Mouse (Mus musculus) kidney, postnatal 14 days (tissue): Measurements from ENCODE around the gene Twnk.
A peak's percentile ranks its signal among the peaks of the same experiment; 100 is the strongest.

Experiments
- DNase-seq: peaks from one replicate; pipeline ENCODE4 v3.0.0; 2022; ENCODE audit warnings: mixed read lengths

Gene Twnk

GRCm38 (mm10) chr19:45054892-45055690, 49.6 kb downstream of the Twnk start:
- DNase-seq: no peak

DNA sequence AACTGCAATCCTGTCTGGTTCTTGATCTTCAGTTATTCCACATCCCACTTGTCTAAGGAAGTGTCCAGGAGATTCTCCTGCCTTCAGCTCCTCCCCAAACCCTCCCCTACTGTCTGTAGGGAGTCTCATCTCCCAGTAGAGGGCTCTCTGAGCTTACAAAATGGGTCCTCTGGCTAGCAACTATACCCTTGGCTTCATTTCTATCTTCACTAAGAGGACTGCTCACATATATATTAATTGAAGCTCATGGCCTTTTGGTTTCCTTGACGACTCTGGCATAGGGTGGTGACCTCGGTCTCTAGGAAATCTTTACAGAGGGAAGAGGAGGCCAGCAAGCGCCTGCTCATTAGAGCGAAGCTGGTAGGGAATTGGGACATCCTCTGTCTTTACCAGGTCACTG, 50.9 kb downstream of the Twnk start:
- DNase-seq: peak; percentile 62

DNA sequence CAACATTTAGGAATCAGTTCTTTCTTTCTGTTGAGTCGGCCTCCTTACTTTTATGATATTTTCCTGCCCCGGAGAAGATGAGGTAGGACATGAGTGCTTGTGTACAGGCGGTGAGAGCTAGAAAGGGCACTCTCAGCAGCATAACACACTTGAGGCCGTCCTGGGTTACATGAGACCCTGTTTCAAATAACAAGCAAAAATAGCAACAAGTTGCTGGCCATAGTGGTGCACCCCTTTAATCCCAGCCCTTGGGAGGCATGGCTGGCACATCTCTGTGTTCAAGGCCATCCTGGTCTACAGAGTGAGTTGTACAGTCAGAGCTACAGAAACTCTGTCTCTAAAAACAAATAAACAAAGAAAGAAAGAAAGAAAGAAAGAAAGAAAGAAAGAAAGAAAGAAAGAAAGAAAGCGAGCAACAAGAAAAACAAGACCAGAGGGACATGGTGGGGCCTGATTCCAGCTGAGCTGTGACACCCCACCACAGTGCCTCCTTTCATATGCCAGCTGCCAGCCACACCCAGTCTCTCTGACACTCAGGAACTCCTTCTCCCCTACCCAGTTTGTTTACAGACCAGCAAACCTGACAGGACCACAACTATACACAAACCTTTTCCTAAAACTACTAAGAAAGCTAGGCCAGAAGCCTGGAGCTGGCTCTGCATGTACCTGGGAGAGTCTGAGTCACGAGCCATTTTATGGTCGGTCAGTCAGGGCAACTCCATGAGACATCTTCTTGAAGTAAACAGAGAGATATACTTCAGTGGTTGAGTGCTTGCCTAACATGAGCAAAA, 51.6 kb downstream of the Twnk start:
- no peak for DNase-seq

GRCm38 (mm10) chr19:45057724-45058112, 52.3 kb downstream of the Twnk start:
- no peak for DNase-seq

DNA sequence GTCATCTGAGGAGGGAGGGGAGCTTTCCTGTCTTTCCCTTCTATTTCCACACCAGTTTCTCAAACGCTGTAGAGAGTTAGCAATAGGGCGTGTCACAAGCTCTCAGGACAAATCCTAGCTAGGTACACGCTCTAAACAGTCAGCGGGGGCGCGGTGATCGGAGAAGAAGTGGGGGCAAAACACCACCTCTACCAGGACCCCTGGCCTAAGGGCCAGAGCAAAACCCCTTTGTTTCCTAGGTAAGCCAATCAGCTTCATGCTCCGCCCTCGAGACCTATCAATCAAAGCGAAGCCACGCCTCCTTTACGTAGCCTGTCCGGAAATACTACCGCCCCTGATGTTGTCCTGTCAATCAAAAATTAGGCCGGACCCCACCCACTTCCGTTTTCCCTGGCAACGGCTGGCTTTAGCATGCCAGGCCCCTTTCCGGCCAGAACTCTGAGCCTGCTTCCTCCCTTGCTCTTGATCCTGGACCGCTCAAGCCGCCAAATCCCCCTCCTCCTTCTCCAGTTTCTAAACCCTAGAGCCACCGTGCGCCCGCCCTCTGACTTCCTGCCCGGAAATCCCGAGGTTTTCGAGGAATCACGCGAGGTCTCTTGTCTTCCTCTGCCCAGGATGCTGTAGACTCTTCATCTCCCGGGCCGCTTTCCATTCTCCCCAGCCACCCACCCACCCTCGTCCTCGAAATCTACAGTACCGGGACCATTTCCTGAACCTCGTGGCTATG, 52.8 kb downstream of the Twnk start:
- DNase-seq: peak; percentile 96

- DNase-seq: no peak
Measured at GRCm38 (mm10) chr19:45058841-45059240, 53.4 kb downstream of the Twnk start.
